Mouse (Mus musculus) cortical plate, adult 2 months (tissue): ENCODE results near the gene Phf11d.
"Not testable (repeated sequence)": the region's sequence is repeated elsewhere in the genome, so short reads cannot be mapped to it uniquely, and the experiment has no call there.

ENCODE experiments used
- CTCF ChIP-seq: fragments of 200-500 bp; IDR thresholded peaks from 2 replicates; pipeline ENCODE4 v1.5.1; 2011; ENCODE audit warnings: mild to moderate bottlenecking, control low read depth, low read length; ENCODE audit not compliant: insufficient read depth; ENCODE audit errors: extremely low read depth
- POLR2A ChIP-seq: fragments of 200-500 bp; IDR thresholded peaks from 2 replicates; pipeline ENCODE4 v1.6.1; 2011; ENCODE audit warnings: mild to moderate bottlenecking, low read length, control low read depth; ENCODE audit not compliant: insufficient read depth; ENCODE audit errors: extremely low read depth

DNA sequence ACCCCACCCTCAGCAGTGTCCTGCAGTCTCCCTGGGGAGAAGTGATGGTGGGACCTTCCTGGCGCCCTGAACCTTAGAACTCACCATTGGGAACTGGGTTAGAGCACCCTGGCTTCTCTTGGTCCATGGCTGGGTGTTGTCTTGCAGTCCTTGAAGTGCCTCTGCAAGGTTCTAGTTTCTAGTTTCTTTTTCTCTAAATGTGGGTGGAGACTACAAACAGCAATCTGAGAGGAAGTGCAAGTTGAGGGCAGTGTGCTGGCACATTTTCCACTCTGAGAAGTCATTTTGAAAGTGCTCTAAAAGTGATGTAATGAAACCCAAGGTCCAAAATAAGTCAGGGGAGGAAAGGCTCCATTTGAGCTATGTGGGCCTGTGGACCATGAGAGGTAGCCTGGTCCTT is 24.1 kb downstream of the Phf11d start, which contains the start of gene Phf11b:
- TF ChIP-seq CTCF, POLR2A: not testable (repeated sequence)
